Mouse (Mus musculus) MEL (cell line): Measurements from ENCODE around the gene Epha6.

Experiments
- CHD2 ChIP-seq: IDR thresholded peaks from 2 replicates; pipeline ENCODE4 v1.6.1; 2011; ENCODE audit warnings: low read length, improper control_type of control experiment
- CTCF ChIP-seq, 3 experiments: IDR thresholded peaks in 2 of 3; conservative IDR thresholded peaks in 1 of 3; 2 replicates each; pipeline ENCODE4 v1.5.1; 2011 to 2012; ENCODE audit warnings: low read length in 3 of 3, low read depth in 2 of 3, mild to moderate bottlenecking in 2 of 3, improper control_type of control experiment in 1 of 3, inconsistent platforms in 1 of 3, mixed read lengths in 1 of 3, moderate library complexity in 1 of 3; ENCODE audit not compliant: control insufficient read depth in 1 of 3, insufficient read depth in 1 of 3, poor library complexity in 1 of 3, severe bottlenecking in 1 of 3
- EP300 ChIP-seq, 2 experiments: IDR thresholded peaks; 2 replicates each; pipeline ENCODE4 v1.6.1; 2011; ENCODE audit warnings: improper control_type of control experiment in 2 of 2, low read length in 2 of 2, low read depth in 1 of 2, mild to moderate bottlenecking in 1 of 2
- GATA1 ChIP-seq: IDR thresholded peaks from 2 replicates; pipeline ENCODE4 v1.6.1; 2011; ENCODE audit warnings: low read depth, low read length, improper control_type of control experiment
- KAT2A ChIP-seq: conservative IDR thresholded peaks from 2 replicates; pipeline ENCODE4 v1.6.1; 2012; ENCODE audit warnings: low read depth, low read length, improper control_type of control experiment, inconsistent platforms
- MAX ChIP-seq: IDR thresholded peaks from 2 replicates; pipeline ENCODE4 v1.6.1; 2011; ENCODE audit warnings: low read length, improper control_type of control experiment
- POLR2A ChIP-seq, 2 experiments: IDR thresholded peaks; 2 replicates each; pipeline ENCODE4 v1.6.1; 2011 to 2012; ENCODE audit warnings: low read length in 2 of 2, mild to moderate bottlenecking in 2 of 2, control low read depth in 1 of 2, improper control_type of control experiment in 1 of 2, low read depth in 1 of 2, moderate library complexity in 1 of 2; ENCODE audit not compliant: control insufficient read depth in 1 of 2, insufficient read depth in 1 of 2, poor library complexity in 1 of 2
- SIN3A ChIP-seq: IDR thresholded peaks from 2 replicates; pipeline ENCODE4 v1.6.1; 2012; ENCODE audit warnings: low read length, improper control_type of control experiment, inconsistent platforms
- SMC3 ChIP-seq: IDR thresholded peaks from 2 replicates; pipeline ENCODE4 v1.6.1; 2011; ENCODE audit warnings: low read depth, low read length, improper control_type of control experiment
- TCF12 ChIP-seq: IDR thresholded peaks from 2 replicates; pipeline ENCODE4 v1.6.1; 2014; ENCODE audit warnings: low read depth, mild to moderate bottlenecking, inconsistent platforms, low read length, improper control_type of control experiment, moderate library complexity
- USF1 ChIP-seq: IDR thresholded peaks from 2 replicates; pipeline ENCODE4 v1.6.1; 2014; ENCODE audit warnings: low read depth, mild to moderate bottlenecking, inconsistent platforms, low read length, improper control_type of control experiment, moderate library complexity

DNA sequence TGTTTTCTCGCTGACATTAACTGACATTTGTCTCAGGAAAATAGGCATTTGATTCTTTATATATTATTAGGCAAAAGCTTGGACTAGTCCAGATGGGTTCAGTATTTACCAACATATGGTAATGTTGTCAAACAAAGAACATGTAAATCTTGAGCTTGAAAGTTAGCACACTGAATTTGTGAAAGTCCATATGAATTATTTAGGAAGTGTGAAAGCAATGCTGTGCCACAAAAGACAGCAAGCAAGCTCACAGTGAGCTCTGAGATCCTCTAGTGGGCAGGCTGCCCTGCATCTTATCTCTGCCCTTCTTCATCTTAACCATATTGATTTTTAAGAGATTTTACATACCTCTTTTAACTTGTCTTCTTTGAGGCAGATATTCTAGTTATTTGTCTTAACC, 510.0 kb downstream of the Epha6 start:
- TF ChIP-seq CTCF (IDR thresholded peaks at IDR 0.05 in 2 of 3, conservative IDR thresholded peaks at IDR 0.05 in 1 of 3; ENCODE audit: control insufficient read depth in 1 of 3, insufficient read depth in 1 of 3, low read depth in 2 of 3, low read length in 3 of 3, poor library complexity in 1 of 3, severe bottlenecking in 1 of 3) (no peak), EP300 (IDR thresholded peaks at IDR 0.05; ENCODE audit: low read depth in 1 of 2, low read length in 2 of 2) (no peak), SIN3A (no peak), POLR2A (IDR thresholded peaks at IDR 0.05; ENCODE audit: control insufficient read depth in 1 of 2, insufficient read depth in 1 of 2, low read depth in 1 of 2, low read length in 2 of 2, poor library complexity in 1 of 2) (no peak), KAT2A (no peak), MAX (no peak), USF1 (no peak), CHD2 (no peak), GATA1 (no peak), TCF12 (no peak), SMC3 (no peak)
